Mouse (Mus musculus) heart, embryonic 13.5 days (tissue): ENCODE measurements around the gene Acyp2. TPM values are rescaled to one million over a fixed set of nuclear protein-coding genes. Genes with fewer than 3 reads are reported as not detected.

Experiments used
- ATAC-seq: fragments of 200-750 bp; cut with Nextera tagmentation; 2 replicates; pipeline ENCODE4 v1.8.0; 2017; ENCODE audit warnings: moderate TSS enrichment; ENCODE audit not compliant: insufficient number of reproducible peaks, low FRiP score, low TSS enrichment; ENCODE audit errors: extremely low read depth
- H3K27ac ChIP-seq: fragments of 300-500 bp; sonication (generic); replicated peaks from 2 replicates; pipeline ENCODE4 v1.5.1; 2015; ENCODE audit warnings: moderate library complexity, mild to moderate bottlenecking, inconsistent platforms
- H3K27me3 ChIP-seq: fragments of 300-500 bp; sonication (generic); replicated peaks from 2 replicates; pipeline ENCODE4 v1.6.1; 2015; ENCODE audit warnings: mild to moderate bottlenecking, inconsistent platforms
- H3K36me3 ChIP-seq: fragments of 300-500 bp; sonication (generic); 2 replicates; pipeline ENCODE4 v1.6.1; 2015; ENCODE audit warnings: mild to moderate bottlenecking, inconsistent platforms
- H3K4me1 ChIP-seq: fragments of 300-500 bp; sonication (generic); 2 replicates; pipeline ENCODE4 v1.6.1; 2015; ENCODE audit warnings: inconsistent platforms
- H3K4me2 ChIP-seq: fragments of 300-500 bp; sonication (generic); 2 replicates; pipeline ENCODE4 v1.6.1; 2015; ENCODE audit warnings: inconsistent platforms, mild to moderate bottlenecking, moderate library complexity
- H3K4me3 ChIP-seq: fragments of 300-500 bp; sonication (generic); 2 replicates; pipeline ENCODE4 v1.5.1; 2015; ENCODE audit warnings: moderate library complexity, mild to moderate bottlenecking, inconsistent platforms
- H3K9ac ChIP-seq: fragments of 300-500 bp; sonication (generic); 2 replicates; pipeline ENCODE4 v1.6.1; 2015; ENCODE audit warnings: inconsistent platforms, mild to moderate bottlenecking, moderate library complexity
- H3K9me3 ChIP-seq: fragments of 300-500 bp; sonication (generic); 2 replicates; pipeline ENCODE4 v1.6.1; 2016; ENCODE audit warnings: inconsistent platforms
- WGBS: fragments of 180-500 bp; shearing (Covaris S2); methylation state at CpG from one replicate; pipeline ENCODE4 v1.1.7; 2015; ENCODE audit warnings: mixed read lengths; 5-methylcytosine and 5-hydroxymethylcytosine counted together
- polyA plus RNA-seq: library from polyadenylated mRNA; unstranded; fragments of >200 nt; fragmentation: Nextera tagmentation; extraction: Ambion mirVana; gene quantifications from 2 replicates; pipeline ENCODE4 v1.2.1, GENCODE M21; 2015

The Acyp2 gene
- 27.9 and 31.0 TPM in 2 replicates for polyA plus RNA-seq

DNA sequence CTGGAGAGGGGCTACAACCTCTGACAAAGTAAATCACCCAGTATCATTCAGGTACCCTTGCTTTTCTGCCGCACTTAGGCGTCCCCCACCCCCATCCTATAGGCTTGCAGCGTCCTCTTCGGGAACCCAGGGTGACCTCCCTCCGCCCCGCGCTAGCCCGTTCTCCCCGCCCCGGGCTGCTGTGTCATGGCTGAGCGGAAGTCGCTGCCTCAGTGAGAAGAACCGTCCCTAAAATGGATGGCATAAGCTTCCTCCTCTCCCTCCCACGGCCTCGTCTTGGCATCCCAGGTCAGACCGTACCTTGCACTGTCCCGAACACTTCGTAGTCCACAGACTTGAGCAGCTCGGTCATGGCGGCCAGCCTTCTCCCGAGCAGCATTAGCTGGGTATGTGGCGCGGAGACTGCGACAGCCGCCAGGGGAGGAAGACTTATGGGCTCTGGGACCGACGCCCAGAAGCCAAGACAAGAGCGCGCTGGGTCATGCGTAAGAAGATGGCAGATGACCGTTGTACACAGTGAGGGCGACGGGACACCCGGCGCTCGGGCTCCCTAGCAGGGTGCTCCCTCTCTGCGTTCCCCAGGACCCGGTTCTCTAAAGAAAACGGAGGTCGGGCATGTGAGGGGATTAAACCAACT is at the start of gene Acyp2:
TSS of gene Acyp2 (minus strand) at position 587 of the 637 bp plus-strand sequence.
- H3K9me3 ChIP-seq: no peaks in the 10 kb centered on the region
- peak within 1 kb of the TSS; percentile 79 for H3K4me3 ChIP-seq
- ATAC-seq: peak; percentile 94
- no peaks in the 10 kb centered on the region for H3K27me3 ChIP-seq
- peaks cover 7% of the 10 kb centered on the region; the same call in 1 of the 2 replicates for H3K4me1 ChIP-seq
- H3K9ac ChIP-seq: peak within 1 kb of the TSS; percentile 90
- no peaks in the 10 kb centered on the region for H3K36me3 ChIP-seq
- H3K27ac ChIP-seq: peak within 1 kb of the TSS; percentile 94
- whole genome bisulfite sequencing: under 1% methylated on average over 40 of the region's 40 CpGs
- H3K4me2 ChIP-seq: peak within 1 kb of the TSS; percentile 77

GRCm38 (mm10) chr11:30689421-30689820 is 40.0 kb upstream of the Acyp2 start:
- no peak for ATAC-seq
- no peaks in the 10 kb centered on the region for H3K36me3 ChIP-seq
- 83% methylated on average over 1 of the region's 1 CpGs for WGBS
- no peak overlapping the region for H3K9ac ChIP-seq
- H3K9me3 ChIP-seq: no peaks in the 10 kb centered on the region
- H3K4me2 ChIP-seq: no peak overlapping the region
- H3K27me3 ChIP-seq: no peaks in the 10 kb centered on the region
- H3K27ac ChIP-seq: no peak overlapping the region
- no peaks in the 10 kb centered on the region for H3K4me1 ChIP-seq
- no peak overlapping the region for H3K4me3 ChIP-seq

GRCm38 (mm10) chr11:30676086-30676485 is 26.7 kb upstream of the Acyp2 start:
- Histone ChIP-seq H3K36me3 (no peaks in the 10 kb centered on the region), H3K27ac (no peak overlapping the region), H3K9ac (no peak overlapping the region), H3K4me2 (no peak overlapping the region), H3K9me3 (no peaks in the 10 kb centered on the region), H3K4me3 (no peak overlapping the region), H3K4me1 (no peaks in the 10 kb centered on the region), H3K27me3 (no peaks in the 10 kb centered on the region)
- ATAC-seq: no peak
- WGBS: 63% methylated on average over 1 of the region's 1 CpGs

DNA sequence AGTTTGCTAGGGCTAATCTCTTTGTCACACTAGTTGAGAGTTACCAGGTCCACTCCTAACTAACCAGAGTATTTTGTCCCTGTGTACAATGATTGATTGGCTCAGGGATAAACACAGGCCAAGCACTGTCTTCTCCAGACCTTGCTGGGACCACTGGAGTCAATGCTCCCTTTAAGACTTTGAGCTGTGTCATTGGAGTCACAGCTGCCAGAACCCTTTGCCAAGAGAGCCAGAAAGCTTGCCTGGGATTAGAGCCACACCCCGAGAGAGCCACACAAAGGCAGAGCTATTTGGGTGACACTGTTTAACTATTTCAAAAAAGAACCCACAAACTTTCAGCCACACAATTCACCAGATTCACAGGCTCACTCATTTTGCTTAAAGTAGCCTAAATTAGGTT is 23.3 kb upstream of the Acyp2 start:
- Histone ChIP-seq H3K27me3 (no peaks in the 10 kb centered on the region), H3K4me1 (0 out of 2 replicates have a peak, but pooled peaks cover 3% of the 10 kb centered on the region), H3K9me3 (no peaks in the 10 kb centered on the region), H3K27ac (no peak overlapping the region), H3K4me2 (no peak overlapping the region), H3K9ac (no peak overlapping the region), H3K4me3 (no peak overlapping the region), H3K36me3 (no peaks in the 10 kb centered on the region)
- no peak for ATAC-seq
- WGBS: 32% methylated on average over 1 of the region's 1 CpGs

DNA sequence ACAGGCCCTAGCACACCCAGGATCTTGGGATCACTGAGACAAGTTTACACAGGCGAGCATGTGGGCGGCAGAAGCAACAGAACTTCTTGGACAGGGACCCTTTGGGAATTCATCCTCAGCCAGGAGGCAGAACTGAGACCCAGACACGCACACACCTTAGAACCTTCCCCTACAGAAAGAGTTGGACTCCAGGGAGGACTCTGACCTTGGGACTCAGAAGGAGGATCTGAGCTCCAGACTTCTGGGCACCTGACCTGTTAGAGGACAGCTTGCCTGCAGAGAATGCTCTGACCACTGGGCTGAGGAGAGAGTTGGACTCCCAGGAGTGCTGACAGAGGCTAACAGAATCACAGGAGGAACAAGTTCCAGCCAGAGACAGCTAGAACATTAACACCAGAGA is 13.6 kb upstream of the Acyp2 start:
- no peak for ATAC-seq
- WGBS: 70% methylated on average over 3 of the region's 3 CpGs
- H3K27ac ChIP-seq: no peak overlapping the region
- no peaks in the 10 kb centered on the region for H3K4me1 ChIP-seq
- H3K9ac ChIP-seq: no peak overlapping the region
- H3K36me3 ChIP-seq: no peaks in the 10 kb centered on the region
- no peaks in the 10 kb centered on the region for H3K27me3 ChIP-seq
- no peak overlapping the region for H3K4me3 ChIP-seq
- H3K4me2 ChIP-seq: no peak overlapping the region
- peaks cover 3% of the 10 kb centered on the region; the same call in 1 of the 2 replicates for H3K9me3 ChIP-seq

DNA sequence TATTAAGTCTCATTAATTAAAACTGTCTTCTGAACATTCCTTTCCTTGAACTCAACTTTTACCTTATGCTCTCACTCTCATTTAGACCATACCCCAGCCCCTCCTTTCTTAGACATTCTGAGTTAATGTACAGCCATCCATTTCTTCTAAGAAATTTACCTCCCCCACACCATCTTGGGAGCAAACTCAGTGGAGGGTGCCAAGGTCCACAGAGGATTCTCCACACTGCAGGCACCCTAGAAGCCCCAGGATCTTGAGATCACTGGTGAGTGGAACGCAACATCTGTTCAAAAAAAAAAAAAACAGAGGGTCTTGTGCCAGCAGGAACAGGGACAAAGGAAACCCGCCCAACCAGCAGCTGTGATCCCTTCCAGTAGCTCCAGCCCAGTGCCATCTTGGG is 13.2 kb upstream of the Acyp2 start:
- no peaks in the 10 kb centered on the region for H3K36me3 ChIP-seq
- H3K4me1 ChIP-seq: no peaks in the 10 kb centered on the region
- no peaks in the 10 kb centered on the region for H3K27me3 ChIP-seq
- H3K27ac ChIP-seq: no peak overlapping the region
- no peak for ATAC-seq
- WGBS: 75% methylated on average over 2 of the region's 2 CpGs
- no peak overlapping the region for H3K4me2 ChIP-seq
- H3K9me3 ChIP-seq: peaks cover 3% of the 10 kb centered on the region; the same call in 1 of the 2 replicates
- no peak overlapping the region for H3K4me3 ChIP-seq
- H3K9ac ChIP-seq: no peak overlapping the region

DNA sequence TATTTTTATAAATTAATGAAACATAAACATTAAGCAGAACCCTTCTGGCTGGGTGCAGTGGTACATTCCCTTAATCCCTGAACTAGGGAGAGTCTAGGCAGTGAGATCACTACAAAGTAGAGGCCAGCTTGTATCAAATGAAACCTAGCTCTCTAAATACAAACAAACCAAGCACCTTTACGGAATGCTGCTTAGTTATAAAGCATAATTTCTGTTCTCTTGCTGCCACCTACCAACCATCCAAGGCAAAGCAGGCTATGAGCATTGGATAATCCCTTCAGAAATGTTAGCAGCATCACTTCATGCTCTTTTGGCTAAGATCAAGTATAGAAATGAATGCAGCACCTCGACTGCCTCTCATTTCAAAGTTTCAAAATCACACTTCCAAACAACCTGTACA is 7.7 kb upstream of the Acyp2 start:
- no peaks in the 10 kb centered on the region for H3K36me3 ChIP-seq
- WGBS: 24% methylated on average over 2 of the region's 2 CpGs
- no peak overlapping the region for H3K4me3 ChIP-seq
- no peaks in the 10 kb centered on the region for H3K4me1 ChIP-seq
- no peak overlapping the region for H3K4me2 ChIP-seq
- H3K27me3 ChIP-seq: no peaks in the 10 kb centered on the region
- H3K9me3 ChIP-seq: no peaks in the 10 kb centered on the region
- no peak for ATAC-seq
- no peak overlapping the region for H3K9ac ChIP-seq
- no peak overlapping the region for H3K27ac ChIP-seq

DNA sequence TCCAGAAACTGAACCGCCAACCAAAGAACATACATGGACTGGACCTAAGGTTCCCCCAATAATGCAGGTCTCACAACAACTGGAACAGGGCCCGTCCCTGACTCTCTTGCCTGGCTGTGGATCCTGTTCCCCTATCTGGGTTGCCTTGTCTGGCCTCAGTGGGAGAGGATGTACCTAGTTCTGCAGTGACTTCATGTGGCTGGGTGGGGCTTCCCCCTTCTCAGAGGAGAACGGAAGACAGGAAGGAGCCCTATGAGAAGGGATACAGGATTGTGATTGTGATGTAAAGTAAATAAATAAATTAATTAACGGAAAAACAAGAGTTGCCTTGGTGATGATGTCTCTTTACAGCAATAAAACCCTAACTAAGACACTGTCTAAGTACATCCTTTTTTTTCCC is 6.7 kb upstream of the Acyp2 start:
- Histone ChIP-seq H3K9ac (no peak overlapping the region), H3K27me3 (no peaks in the 10 kb centered on the region), H3K36me3 (no peaks in the 10 kb centered on the region), H3K27ac (no peak overlapping the region), H3K4me1 (no peaks in the 10 kb centered on the region), H3K9me3 (no peaks in the 10 kb centered on the region), H3K4me3 (no peak overlapping the region), H3K4me2 (no peak overlapping the region)
- ATAC-seq: no peak
- 77% methylated on average over 4 of the region's 4 CpGs for WGBS

DNA sequence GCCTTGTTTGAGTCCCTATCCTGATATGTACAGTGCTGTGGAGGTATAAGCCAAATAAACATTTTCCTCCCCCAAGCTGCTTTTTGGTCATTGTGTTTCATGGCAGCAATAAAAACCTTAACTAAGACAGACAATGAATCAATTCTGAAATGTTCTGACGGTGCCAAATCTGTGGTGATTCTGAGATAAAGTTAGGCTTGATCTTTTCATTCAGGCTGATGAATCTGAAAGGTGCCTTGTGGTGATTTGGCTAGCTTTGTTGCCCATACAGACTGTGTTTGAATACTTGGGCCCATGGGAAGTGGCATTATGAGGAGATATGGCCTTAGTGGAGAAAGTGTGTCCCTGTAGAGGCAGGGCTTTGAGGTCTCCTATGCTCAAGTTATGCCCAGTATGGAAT is 1.0 kb upstream of the Acyp2 start:
- Histone ChIP-seq H3K27ac (no peak overlapping the region), H3K36me3 (no peaks in the 10 kb centered on the region), H3K27me3 (no peaks in the 10 kb centered on the region), H3K4me1 (peaks cover 3% of the 10 kb centered on the region; the same call in 1 of the 2 replicates), H3K4me3 (no peak overlapping the region), H3K9me3 (no peaks in the 10 kb centered on the region), H3K9ac (no peak overlapping the region), H3K4me2 (0 out of 2 replicates have a peak overlapping the region, but pooled peaks have one; percentile 34)
- ATAC-seq: no peak
- 90% methylated on average over 1 of the region's 1 CpGs for WGBS

GRCm38 (mm10) chr11:30635674-30636073 is 13.7 kb downstream of the Acyp2 start:
- no peaks in the 10 kb centered on the region for H3K27me3 ChIP-seq
- H3K4me1 ChIP-seq: peaks cover 3% of the 10 kb centered on the region; the same call in 1 of the 2 replicates
- 75% methylated on average over 1 of the region's 1 CpGs for WGBS
- H3K27ac ChIP-seq: no peak overlapping the region
- H3K4me2 ChIP-seq: no peak overlapping the region
- no peak overlapping the region for H3K9ac ChIP-seq
- no peaks in the 10 kb centered on the region for H3K9me3 ChIP-seq
- ATAC-seq: no peak
- H3K36me3 ChIP-seq: 0 out of 2 replicates have a peak, but pooled peaks cover 4% of the 10 kb centered on the region
- no peak overlapping the region for H3K4me3 ChIP-seq

DNA sequence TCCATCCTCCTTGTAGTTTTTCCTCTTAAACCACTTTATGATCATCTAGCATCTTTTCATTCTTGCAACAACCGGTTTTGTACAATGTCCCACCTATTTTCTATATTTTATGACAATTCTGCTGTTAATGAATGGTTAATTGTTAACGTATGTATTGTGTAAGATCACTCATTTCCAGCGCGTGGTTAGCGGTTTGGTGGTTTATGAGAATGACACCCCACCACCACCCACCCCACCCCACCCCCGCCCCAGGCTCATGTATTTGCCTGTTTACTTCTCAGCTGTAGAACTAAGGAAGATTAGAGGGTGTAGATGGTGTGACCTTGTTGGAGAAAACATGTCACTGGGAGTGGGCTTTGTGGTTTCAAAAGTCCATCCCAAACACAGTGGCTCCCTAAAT is 18.9 kb downstream of the Acyp2 start:
- ATAC-seq: no peak
- peaks cover 3% of the 10 kb centered on the region; the same call in 1 of the 2 replicates for H3K4me1 ChIP-seq
- no peak overlapping the region for H3K27ac ChIP-seq
- WGBS: 81% methylated on average over 6 of the region's 6 CpGs
- no peak overlapping the region for H3K9ac ChIP-seq
- no peak overlapping the region for H3K4me3 ChIP-seq
- no peak overlapping the region for H3K4me2 ChIP-seq
- peaks cover 15% of the 10 kb centered on the region; the same call in 1 of the 2 replicates for H3K36me3 ChIP-seq
- no peaks in the 10 kb centered on the region for H3K9me3 ChIP-seq
- no peaks in the 10 kb centered on the region for H3K27me3 ChIP-seq

DNA sequence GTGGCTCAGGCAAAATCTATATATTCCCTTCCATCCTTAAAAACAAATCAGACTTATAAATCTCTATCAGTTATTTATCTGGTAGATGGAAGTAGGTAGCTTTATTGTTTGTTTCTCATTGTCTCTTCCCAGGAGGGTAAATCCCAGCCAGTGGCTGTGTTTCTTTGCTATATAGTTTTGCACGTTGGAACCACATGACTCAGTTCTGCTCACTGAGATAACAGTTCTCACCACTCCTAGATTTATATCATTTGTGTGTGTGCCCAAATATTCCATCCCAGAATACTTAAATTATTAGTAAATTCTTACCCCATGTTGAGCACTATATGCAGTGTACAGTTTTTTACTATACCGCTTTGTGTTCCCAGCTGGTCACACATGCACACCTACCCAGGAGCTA is 26.2 kb downstream of the Acyp2 start:
- WGBS: 66% methylated on average over 2 of the region's 2 CpGs
- Histone ChIP-seq H3K27me3 (no peaks in the 10 kb centered on the region), H3K4me1 (no peaks in the 10 kb centered on the region; the same call in 1 of the 2 replicates), H3K36me3 (peaks cover 10% of the 10 kb centered on the region; the same call in 1 of the 2 replicates), H3K9me3 (no peaks in the 10 kb centered on the region), H3K27ac (no peak overlapping the region), H3K4me2 (no peak overlapping the region), H3K4me3 (no peak overlapping the region), H3K9ac (no peak overlapping the region)
- ATAC-seq: no peak
